Mouse (Mus musculus) thymus, adult 2 months (tissue): ENCODE data around the gene Abhd15.

Experiments used
- CTCF ChIP-seq: fragments of 200-500 bp; IDR thresholded peaks from 2 replicates; pipeline ENCODE4 v1.5.1; 2012; ENCODE audit warnings: mild to moderate bottlenecking, control low read depth, low read length, moderate library complexity, borderline replicate concordance; ENCODE audit not compliant: control insufficient read depth, poor library complexity, insufficient read depth; ENCODE audit errors: extremely low read depth
- POLR2A ChIP-seq: fragments of 200-500 bp; IDR thresholded peaks from 2 replicates; pipeline ENCODE4 v1.6.1; 2012; ENCODE audit warnings: mild to moderate bottlenecking, low read length, control low read depth, moderate library complexity; ENCODE audit not compliant: control insufficient read depth, poor library complexity, insufficient read depth; ENCODE audit errors: extremely low read depth

- no peak for TF ChIP-seq CTCF
- no peak for TF ChIP-seq POLR2A
These were observed 14.7 kb downstream of the Abhd15 start for GRCm38 (mm10) chr11:77529644-77530043.
